Mouse (Mus musculus): ENCODE measurements around the gene Klra8.
"Not testable (repeated sequence)": the region's sequence is repeated elsewhere in the genome, so short reads cannot be mapped to it uniquely, and the experiment has no call there.

The Klra8 gene

GRCm38 (mm10) chr6:130129798-130130197, at the start of gene Klra8:
Gene Klra8 (minus strand): TSS chr6:130129898.
- not testable (repeated sequence) for DNase-seq

GRCm38 (mm10) chr6:130110485-130110884, 19.2 kb downstream of the Klra8 start:
- no peak for DNase-seq

- DNase-seq: not testable (repeated sequence)
Measured at GRCm38 (mm10) chr6:130102743-130103142, 27.0 kb downstream of the Klra8 start.

- DNase-seq: no peak
Measured at GRCm38 (mm10) chr6:130092336-130092948, 37.3 kb downstream of the Klra8 start.

- DNase-seq: not testable (repeated sequence)
Measured at GRCm38 (mm10) chr6:130067171-130067570, 62.5 kb downstream of the Klra8 start, which contains the start of gene Klra4. Gene Klra4 (minus strand): TSS chr6:130067271.
